Mouse (Mus musculus) bone marrow macrophage, adult 2 months (primary cell): Measurements from ENCODE around the gene Tmbim1. TPM values are rescaled to one million over a fixed set of nuclear protein-coding genes. Genes with fewer than 3 reads are reported as not detected.
"Not testable (repeated sequence)": the region's sequence is repeated elsewhere in the genome, so short reads cannot be mapped to it uniquely, and the experiment has no call there.

Experiments used
- H3K27ac ChIP-seq: 2 replicates; pipeline ENCODE4 v1.5.1; 2012; ENCODE audit warnings: low read depth, low read length; ENCODE audit not compliant: insufficient read depth
- H3K4me1 ChIP-seq: 2 replicates; pipeline ENCODE4 v1.6.1; 2012; ENCODE audit warnings: low read length; ENCODE audit not compliant: control insufficient read depth, insufficient read depth
- H3K4me3 ChIP-seq: 2 replicates; pipeline ENCODE4 v1.5.1; 2012; ENCODE audit warnings: mild to moderate bottlenecking, low read length, moderate library complexity; ENCODE audit not compliant: insufficient read depth
- CTCF ChIP-seq: IDR thresholded peaks from 2 replicates; pipeline ENCODE4 v1.5.1; 2012; ENCODE audit warnings: low read depth, mild to moderate bottlenecking, low read length, moderate library complexity
- POLR2A ChIP-seq: IDR thresholded peaks from 2 replicates; pipeline ENCODE4 v1.6.1; 2012; ENCODE audit warnings: mild to moderate bottlenecking, low read depth, low read length, borderline replicate concordance
- polyA plus RNA-seq: library from polyadenylated mRNA; stranded (reverse); fragments of >200 nt; gene quantifications from 2 replicates; pipeline ENCODE4 v1.2.4, GENCODE M21; 2012; ENCODE audit not compliant: missing spikeins, insufficient read depth, insufficient read length

Gene Tmbim1
- polyA plus RNA-seq, 1 experiment: 73.6 TPM

GRCm38 (mm10) chr1:74296477-74296876 lies 8.9 kb downstream of the Tmbim1 start:
- peak overlapping the region; percentile 25; the same call in 1 of the 2 replicates for H3K4me3 ChIP-seq
- TF ChIP-seq CTCF: no peak
- peak overlapping the region; percentile 88 for H3K27ac ChIP-seq
- H3K4me1 ChIP-seq: peaks cover 74% of the 10 kb centered on the region

- Histone ChIP-seq H3K4me3 (peak overlapping the region; percentile 25), H3K4me1 (peaks cover 66% of the 10 kb centered on the region), H3K27ac (peak overlapping the region; percentile 88)
- TF ChIP-seq POLR2A: no peak
- no peak for TF ChIP-seq CTCF
Observed at GRCm38 (mm10) chr1:74295456-74296171, 9.8 kb downstream of the Tmbim1 start.

DNA sequence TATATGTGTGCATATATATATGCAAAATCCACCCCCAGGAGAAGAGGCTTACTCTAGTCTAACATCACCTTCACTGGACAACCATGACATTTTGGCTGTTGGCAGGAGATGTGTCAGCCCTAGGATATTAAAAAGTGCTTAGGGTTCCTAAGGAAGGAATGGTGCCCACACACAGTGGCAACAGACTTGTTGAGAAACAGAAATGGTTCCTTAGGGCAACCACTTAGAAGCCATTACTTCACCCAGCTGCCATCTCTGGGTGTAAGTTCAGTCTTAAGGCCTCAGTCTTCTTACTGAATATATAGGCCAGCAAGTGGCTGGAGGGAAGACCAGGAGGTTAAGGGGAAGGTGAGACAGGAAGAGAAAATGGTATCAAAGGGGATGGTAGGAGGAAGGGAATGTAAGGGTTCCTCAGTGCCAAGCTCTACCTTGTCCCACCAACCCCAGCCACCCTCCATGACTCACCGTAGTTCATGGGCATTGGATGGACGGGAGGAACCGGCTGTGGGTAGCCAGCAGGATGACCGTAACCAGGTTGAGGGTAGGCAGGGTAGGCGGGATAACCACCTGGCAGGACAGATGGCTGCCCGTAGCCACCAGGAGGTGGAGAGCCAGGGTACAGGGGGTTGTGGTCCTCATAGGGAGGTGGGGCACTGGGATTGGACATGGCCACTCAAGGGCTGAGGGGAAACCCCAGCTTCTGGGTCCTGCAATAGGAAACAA lies 10.5 kb downstream of the Tmbim1 start:
- H3K4me3 ChIP-seq: no peak overlapping the region
- TF ChIP-seq POLR2A: no peak
- no peak for TF ChIP-seq CTCF
- peak overlapping the region; percentile 88 for H3K27ac ChIP-seq
- H3K4me1 ChIP-seq: peaks cover 65% of the 10 kb centered on the region

- no peak overlapping the region for H3K4me3 ChIP-seq
- peaks cover 64% of the 10 kb centered on the region for H3K4me1 ChIP-seq
- H3K27ac ChIP-seq: no peak overlapping the region
- TF ChIP-seq POLR2A: no peak
- TF ChIP-seq CTCF: no peak
Observed at GRCm38 (mm10) chr1:74294090-74294643, 11.3 kb downstream of the Tmbim1 start.

- H3K4me1 ChIP-seq: peaks cover 57% of the 10 kb centered on the region
- TF ChIP-seq CTCF: no peak
- TF ChIP-seq POLR2A: no peak
- peak overlapping the region; percentile 21; the same call in 1 of the 2 replicates for H3K27ac ChIP-seq
- no peak overlapping the region for H3K4me3 ChIP-seq
Observed at GRCm38 (mm10) chr1:74293306-74293960, 12.0 kb downstream of the Tmbim1 start.

DNA sequence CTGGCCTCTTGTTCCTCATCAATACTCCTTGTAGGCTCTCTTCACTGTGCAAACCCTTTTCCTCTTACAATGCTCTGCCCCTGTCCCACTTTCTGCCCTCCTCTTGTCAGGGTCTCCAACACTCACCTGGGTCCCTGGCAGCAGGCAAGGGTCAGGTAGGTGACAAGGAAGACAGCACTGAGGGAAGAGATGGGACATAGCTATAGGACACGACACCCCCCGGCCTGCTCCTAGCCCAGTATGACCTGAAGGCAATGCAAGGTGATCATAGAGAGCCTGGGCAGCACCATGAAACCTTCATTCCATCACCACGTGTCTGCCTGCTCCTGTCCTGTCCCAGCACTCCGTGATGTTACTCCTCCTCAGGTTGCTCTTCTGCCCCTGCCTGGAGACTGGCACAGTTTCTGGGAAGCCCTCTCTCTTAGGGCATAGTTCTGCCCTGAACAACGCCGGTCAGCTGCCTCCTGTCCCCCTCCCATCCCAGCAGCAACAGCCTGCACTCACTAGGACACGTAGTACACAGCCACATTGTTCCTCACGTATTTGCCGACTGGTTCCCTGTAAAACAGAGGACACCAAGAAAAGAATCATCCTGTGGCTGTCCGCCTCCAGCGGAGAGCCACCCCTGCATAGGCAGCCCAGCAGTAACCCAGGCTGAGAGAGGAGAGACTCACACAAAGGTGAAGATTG lies 12.9 kb downstream of the Tmbim1 start:
- Histone ChIP-seq H3K4me3 (no peak overlapping the region), H3K4me1 (peaks cover 47% of the 10 kb centered on the region), H3K27ac (no peak overlapping the region)
- TF ChIP-seq CTCF (no peak), POLR2A (no peak)

DNA sequence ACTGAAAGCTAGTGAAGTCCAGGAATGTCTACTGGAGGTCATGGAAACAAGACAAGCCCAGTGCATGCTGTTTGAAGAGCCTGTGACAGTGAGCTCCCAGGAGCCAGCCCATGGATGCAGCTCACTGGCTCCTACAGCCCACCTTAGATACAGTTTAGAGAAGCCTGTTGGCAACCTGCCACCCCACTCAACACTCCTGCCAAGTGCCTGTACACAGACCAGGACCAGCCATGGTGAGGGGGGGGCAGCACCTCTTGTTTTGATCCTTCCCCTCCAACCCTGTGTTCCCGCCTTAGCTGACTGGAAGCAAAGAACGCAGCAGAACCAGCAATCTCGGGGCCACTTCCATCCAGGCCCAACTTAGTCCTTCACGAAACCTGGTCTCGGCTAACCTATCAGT lies 15.3 kb downstream of the Tmbim1 start:
- peaks cover 28% of the 10 kb centered on the region for H3K4me1 ChIP-seq
- TF ChIP-seq CTCF: no peak
- TF ChIP-seq POLR2A: no peak
- peak overlapping the region; percentile 41 for H3K27ac ChIP-seq
- no peak overlapping the region for H3K4me3 ChIP-seq

DNA sequence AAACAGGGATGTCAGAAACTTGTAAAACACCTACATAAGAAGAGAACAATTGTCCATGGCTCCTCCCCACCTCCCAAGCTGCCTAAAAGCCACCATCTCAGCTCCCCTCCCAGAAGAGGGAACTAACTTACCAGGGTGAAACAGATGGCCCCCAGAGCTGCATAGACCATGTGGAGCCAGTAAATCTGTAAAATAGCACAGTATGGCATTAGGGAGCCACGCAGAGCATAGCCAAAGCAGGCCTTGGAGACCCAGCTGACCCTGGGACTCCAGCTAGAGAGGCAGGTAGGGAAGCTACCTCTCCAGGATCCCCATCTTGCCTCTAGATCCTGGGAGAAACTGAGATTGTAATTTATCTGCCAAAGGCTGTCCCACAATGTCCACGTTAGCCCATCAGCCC lies 15.7 kb downstream of the Tmbim1 start:
- Histone ChIP-seq H3K4me1 (peaks cover 24% of the 10 kb centered on the region), H3K4me3 (no peak overlapping the region), H3K27ac (peak overlapping the region; percentile 41)
- no peak for TF ChIP-seq CTCF
- no peak for TF ChIP-seq POLR2A

DNA sequence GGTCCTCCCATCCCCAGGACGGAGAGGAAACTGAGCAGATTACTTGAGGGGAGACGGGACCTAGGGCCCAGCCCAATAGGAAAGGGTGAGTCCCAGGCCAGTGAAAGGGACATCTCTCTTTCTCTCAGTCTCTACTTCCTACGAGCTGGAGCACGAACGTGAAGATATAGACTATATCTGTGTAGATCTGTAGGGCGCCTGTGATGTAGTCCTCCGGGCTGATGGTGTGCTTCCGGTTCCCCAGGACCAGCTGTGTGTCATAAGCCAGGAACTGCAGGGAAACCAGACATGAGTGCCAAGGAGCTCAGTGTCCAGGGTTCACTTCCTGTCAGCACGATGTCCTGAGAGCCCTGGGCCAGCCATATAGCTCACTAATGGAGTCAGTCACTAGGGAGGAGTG lies 16.2 kb downstream of the Tmbim1 start:
- peaks cover 20% of the 10 kb centered on the region for H3K4me1 ChIP-seq
- H3K27ac ChIP-seq: peak overlapping the region; percentile 33
- no peak overlapping the region for H3K4me3 ChIP-seq
- TF ChIP-seq CTCF: no peak
- TF ChIP-seq POLR2A: no peak

GRCm38 (mm10) chr1:74288327-74288726 lies 17.1 kb downstream of the Tmbim1 start:
- Histone ChIP-seq H3K4me1 (peaks cover 12% of the 10 kb centered on the region), H3K4me3 (no peak overlapping the region), H3K27ac (no peak overlapping the region)
- TF ChIP-seq POLR2A (no peak), CTCF (no peak)

- not testable (repeated sequence) for H3K4me3 ChIP-seq, H3K27ac ChIP-seq
- H3K4me1 ChIP-seq: peaks cover 12% of the 10 kb centered on the region
Observed at GRCm38 (mm10) chr1:74286869-74287607, 18.4 kb downstream of the Tmbim1 start.
